Mouse (Mus musculus): ENCODE measurements at regions not wholly inside any gene's neighbourhood (a gene's known extent, or its start where the extent isn't known, plus 50 kb on each side); places are given as distances from the start of the nearest gene placed in this dataset.

GRCm38 (mm10) chr2:64860113-64860512 lies 164.7 kb downstream of the Grb14 start:
- no peak for DNase-seq (ENCODE audit: low read depth)

GRCm38 (mm10) chr2:64853918-64854317 lies 170.9 kb downstream of the Grb14 start:
- DNase-seq (ENCODE audit: low read depth): peak; percentile 13

- DNase-seq (ENCODE audit: low read depth): no peak
Observed at GRCm38 (mm10) chr2:64852913-64853312, 171.9 kb downstream of the Grb14 start.

- DNase-seq (ENCODE audit: low read depth): no peak
Observed at GRCm38 (mm10) chr2:64851096-64851495, 173.7 kb downstream of the Grb14 start.

- DNase-seq (ENCODE audit: low read depth): no peak
Observed at GRCm38 (mm10) chr2:64850656-64851055, 174.1 kb downstream of the Grb14 start.

- no peak for DNase-seq (ENCODE audit: low read depth)
Observed at GRCm38 (mm10) chr2:64824494-64824893, 200.3 kb downstream of the Grb14 start.

GRCm38 (mm10) chr2:64823905-64824304 lies 200.9 kb downstream of the Grb14 start:
- DNase-seq (ENCODE audit: low read depth): no peak

- DNase-seq (ENCODE audit: low read depth): no peak
Observed at GRCm38 (mm10) chr2:64823074-64823473, 201.7 kb downstream of the Grb14 start.

- DNase-seq (ENCODE audit: low read depth): no peak
Observed at GRCm38 (mm10) chr2:64818159-64818558, 206.6 kb downstream of the Grb14 start.
